Mouse (Mus musculus) layer of hippocampus, adult 8-10 months (tissue): Measurements from ENCODE around the gene Gxylt2. TPM values are rescaled to one million over a fixed set of nuclear protein-coding genes. Genes with fewer than 3 reads are reported as not detected.

Experiments
- DNase-seq, 2 experiments: peaks; one replicate each; pipeline ENCODE4 v3.0.0; 2022; ENCODE audit warnings: low spot score in 2 of 2
- total RNA-seq, 4 experiments: library from RNA; stranded (reverse); gene quantifications; 2 replicates each; pipeline ENCODE4 v1.2.4; 2022

Gene Gxylt2
- total RNA-seq, 4 experiments from 2014 or later = 1.9 to 2.5 (median 2.0) TPM

DNA sequence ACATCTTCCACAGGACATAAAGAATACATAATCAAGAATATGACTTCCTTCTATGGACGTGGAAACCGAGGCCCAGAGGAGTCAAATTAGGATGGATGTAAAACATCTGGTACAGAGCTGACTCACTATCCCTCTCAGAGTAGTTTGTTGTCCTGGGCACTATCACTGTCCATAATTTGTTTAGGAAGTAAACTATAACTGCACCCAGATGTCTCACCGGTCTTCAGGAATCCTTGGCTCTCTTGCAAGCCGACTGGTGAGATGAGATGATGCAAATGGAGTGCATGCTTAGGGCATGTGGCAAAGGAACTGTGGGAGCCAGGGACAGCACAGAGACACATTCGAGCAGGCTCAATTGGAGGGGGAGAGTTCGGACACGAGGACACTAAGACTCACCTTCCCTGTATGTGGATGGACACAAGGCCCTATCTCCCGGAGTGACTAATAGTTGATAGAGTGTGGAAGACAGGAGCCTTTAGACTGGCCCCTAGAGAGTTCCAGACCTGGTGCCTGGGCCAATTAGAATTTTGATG, 10.8 kb downstream of the Gxylt2 start:
- DNase-seq = no peak

DNA sequence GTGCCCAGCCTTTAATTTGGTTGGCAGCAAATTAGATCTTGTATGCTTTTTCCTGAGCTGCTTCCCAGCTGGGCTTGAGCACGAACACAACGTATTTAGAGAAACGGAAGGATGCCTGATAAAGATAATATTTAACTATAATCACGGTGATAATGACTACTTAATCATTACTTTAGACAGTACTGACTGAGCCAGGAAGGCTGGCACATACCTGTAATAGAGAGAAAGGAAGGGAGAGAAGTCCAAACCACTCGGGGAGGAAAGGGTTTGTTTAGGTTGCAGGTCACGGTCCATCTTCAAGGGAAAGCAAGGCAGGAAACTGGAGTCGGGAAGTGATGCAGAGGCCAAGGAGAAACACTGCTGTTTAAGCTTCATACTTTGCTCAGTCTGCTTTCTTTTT, 11.6 kb downstream of the Gxylt2 start:
- DNase-seq = no peak

DNA sequence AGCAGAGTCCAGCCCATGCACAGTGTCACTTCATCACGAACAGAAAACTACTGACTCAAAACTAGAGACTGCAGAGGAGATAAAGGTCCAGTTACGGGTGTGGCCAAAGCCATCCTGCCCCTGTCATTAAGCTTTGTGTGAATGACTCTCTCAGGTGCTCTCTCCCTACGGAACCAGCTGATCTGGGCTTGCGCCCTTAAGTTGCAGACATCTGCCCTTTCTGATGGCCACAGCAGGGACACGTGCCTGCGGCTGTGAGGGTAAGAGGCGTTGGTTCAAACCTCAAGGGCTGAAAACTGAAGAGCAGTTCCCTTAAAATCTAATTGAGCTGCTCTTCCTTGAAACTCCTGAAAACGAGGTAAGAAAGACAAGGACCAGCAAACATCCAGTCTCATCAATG, 12.3 kb downstream of the Gxylt2 start:
- DNase-seq = no peak

DNA sequence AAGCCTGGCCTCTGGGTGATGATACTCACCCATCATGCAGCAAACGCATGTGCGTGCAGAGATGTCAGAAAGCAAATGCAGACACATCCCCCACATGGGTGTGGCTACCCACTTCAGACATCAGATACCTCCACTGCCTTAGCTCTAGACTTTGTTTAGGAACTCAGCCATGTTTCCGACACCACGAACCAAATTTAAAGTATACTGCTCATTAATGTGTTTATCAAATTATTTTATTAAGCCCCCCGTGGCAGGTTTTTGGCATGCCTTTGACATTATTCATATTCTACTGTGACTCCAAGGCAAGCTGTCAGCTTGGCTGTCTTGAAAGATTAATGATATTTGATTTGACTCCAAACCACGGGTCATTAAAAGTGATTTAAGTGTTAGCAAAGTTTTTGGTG, 15.6 kb downstream of the Gxylt2 start:
- no peak for DNase-seq

DNA sequence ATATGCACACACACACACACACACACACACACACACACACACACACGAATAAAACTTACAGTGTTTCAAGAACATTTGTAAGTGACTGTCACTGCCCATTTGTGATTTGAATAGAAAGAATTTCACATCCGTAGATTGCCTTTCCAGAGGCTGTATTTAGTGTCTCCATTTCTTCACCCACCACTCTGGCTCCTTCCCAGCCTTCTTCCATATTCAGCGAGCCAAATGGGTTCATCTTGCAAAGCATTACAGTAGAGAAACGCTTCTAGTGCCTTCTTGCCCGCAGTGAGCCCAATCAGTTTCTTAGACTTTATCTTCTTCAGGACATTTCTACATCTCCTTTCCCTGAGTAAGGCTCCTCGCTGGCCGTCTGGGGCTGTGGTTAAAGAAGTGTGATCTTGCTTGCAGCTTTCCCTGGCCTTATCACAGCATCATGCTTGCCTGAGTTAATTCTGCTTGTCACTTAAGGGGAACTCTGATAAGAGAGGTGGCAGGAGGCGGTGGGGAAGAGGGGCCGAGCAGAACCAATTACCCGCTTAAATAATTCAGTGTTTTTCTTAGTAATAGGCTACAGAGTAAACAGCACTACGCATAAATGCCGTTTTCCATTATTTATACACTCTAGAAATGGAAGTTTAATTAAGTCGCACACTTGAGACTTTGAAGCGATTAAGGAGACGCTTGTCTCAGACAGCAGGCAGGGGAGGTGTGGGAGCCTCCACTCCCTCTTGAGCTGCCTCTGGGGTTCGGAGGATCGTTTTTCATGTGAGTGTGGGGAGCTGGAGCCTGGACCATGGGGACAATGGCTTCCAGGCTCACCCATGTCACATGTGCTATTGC, 16.6 kb downstream of the Gxylt2 start:
- DNase-seq = no peak

DNA sequence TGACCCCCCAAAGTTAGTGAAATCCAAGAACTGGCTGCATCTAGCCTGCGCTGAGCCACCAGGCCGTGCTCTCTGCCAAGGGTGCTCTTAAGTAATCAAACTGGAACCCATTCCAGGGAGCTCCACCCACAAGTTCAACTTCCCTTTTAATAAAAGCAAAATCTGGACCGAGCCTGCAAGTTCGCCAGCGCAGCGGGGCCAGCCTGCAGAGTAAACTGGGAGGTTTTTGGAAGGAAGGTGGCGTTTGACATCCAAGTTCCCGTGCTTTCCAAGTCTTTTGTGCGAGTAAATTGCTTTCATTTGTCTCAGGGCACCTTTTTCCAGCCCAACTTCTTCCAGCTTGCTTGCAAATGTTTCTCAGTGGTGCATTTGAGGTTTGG, 27.5 kb downstream of the Gxylt2 start:
- DNase-seq = peak; percentile 49 to 62

DNA sequence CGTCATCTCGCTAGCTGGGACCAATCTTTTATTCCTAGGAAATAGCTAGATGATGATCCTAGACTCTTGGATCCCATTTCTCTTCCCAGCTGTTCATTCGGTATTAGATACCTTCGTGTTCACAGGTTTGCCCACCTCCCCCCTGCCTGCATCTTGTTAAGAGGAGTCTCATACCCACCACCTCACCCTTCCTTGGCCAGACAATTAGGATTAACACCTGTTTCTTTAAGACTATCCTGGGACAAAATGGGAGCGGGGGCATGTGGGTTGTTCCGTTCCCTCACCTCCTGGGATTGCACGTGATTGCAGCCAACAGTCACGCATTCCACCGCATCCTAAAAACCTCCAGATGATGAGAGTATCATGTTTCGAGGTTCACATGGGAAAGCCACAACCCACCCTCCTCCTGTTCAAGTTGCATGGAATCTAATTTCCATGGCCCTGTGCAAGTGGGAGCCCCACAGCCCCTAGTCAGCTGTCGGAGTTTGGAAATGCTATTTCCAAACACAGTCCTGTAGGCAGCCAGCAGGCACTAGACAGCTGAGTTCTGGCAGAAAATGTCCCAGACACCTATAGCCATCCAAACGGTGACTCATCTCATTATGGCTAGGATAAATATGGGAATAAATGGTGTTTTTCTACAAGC, 28.0 kb downstream of the Gxylt2 start:
- peak; percentile 79 to 82 for DNase-seq

DNA sequence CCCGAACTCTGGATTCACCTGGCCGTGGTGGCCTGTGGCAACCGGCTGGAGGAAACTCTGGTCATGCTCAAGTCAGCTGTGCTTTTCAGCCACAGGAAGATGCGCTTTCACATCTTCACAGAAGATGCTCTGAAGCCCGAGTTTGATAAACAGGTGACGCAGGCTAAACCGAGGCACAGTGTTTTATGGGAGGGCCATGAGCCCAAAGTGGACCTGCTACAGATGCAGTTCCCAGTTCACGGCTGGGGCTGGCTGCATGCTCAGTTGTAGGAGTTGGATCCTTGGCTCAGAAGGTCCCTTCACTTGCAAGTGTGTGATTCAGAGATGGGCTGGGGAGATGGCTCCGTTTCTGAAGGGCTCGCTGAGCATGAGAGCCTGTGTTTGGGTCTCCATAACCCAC, 28.7 kb downstream of the Gxylt2 start:
- DNase-seq = no peak

DNA sequence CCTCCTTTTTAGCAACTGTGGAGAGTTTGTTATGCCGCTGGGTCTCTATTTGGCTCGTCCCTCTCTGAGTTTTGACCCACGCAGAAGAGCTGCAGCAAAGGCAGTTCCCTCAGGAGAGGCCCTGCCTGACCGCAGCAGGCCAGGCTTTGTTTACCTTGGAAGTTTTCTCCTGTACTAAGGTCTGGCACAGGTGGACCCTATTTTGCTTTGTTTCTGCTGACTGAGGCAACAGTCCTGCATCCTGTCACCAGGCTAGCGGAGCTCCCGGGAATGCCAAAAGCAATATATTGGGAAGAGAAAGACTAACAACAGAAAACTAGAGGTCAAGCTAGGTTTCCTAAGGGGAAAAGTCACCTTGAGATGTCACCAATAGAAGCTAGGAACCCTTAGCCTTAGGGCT, 29.8 kb downstream of the Gxylt2 start:
- no peak for DNase-seq

DNA sequence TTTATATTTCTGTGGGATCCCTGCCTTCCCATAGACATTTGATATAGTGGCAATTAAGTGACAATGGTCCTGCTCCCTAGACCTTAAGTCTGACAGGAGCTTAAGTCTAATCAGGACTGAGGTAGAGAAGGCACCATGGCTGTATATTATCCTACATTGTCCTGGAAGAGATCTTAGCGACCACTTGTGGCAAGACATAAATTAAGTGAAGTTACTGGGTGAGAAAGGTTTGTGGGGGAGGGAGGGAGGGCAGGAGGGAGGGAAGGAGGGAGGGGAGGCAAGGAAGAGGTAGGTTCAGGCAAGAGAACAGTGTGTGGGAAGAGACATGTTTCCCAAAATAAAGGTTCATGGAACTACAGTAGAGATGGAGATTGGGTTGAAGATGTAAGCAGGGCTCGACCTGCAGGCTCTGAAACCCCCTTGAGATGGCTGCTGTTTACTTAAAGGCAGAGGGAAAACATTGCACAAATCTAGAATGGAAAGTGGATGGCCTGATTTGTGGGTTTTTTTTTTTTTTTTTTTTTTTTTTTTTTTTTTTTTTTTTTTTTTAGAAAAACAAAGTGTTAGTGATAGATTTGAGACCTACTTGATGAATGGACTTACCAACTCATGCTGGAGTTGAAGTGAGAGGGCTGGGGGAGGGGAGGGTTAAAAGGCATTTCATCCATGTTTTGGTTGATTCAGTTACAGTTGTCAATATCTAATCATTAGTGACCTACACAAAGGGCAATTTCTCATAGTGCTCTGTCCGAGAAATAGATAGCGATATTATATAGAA, 54.1 kb downstream of the Gxylt2 start:
- no peak for DNase-seq

DNA sequence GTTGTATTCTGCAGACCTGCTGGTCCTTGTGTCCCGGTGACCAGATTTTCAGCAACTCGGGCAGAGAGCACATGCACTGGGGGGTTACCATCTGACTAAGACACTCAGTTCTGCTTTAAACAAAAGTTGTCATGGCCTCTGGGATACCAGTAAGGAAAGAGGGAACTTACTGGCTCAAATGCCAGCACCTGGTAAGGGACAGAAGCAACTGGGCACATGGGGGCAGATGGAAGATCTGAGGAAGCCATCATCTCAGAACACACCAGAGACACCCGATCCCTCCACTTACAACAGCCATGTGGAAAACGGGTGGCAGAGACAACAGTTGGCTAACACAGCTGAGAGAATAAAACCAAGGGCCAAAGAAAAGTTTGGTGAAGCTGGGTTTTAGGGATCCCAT, 63.2 kb downstream of the Gxylt2 start:
- no peak for DNase-seq

DNA sequence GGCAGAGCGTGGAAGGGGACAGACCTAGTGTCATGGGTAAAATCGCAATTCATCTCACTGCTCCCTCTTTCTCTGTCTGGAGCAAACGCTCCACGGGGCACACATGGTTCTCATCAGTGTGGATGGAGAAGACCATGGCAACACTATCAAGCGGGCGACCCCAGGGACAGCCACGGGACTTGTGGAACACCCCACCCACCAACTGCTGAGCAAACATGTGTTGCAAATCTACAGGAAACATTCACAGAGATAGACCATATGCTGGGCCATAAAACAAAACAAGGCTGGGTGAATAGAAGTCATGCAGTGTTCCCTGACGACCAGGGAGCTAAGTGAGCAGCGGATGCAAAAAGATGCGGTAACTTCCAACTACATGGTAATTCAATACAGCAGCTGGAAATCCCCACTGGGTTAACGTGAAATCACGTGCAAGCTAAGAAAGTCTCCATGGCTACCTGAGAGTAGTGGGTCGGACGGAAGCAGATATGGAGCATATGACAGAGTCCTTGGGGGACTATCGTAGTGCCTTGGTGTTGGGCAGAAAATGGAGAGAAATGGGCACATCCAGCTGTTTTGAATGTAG, 71.5 kb downstream of the Gxylt2 start:
- no peak for DNase-seq

DNA sequence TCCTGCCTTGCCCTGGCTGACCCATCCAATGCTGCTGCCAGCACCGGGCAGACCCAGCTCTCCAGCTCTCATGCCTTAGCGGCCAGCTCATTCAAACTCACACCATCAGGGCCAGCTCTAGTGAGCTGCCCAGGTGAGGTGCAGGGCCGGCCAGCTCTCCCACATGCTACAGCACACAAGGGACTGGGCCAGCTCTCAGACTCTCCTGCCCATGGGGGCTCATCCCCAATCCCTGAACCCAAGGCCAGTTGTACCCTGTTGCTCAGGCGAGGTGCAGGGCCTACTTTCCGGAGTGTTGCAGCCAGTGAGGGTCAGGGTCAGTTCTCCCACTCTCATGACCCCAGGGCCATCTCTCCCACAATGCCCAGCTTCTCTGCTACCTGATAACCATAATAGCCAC, 74.1 kb downstream of the Gxylt2 start:
- no peak for DNase-seq

DNA sequence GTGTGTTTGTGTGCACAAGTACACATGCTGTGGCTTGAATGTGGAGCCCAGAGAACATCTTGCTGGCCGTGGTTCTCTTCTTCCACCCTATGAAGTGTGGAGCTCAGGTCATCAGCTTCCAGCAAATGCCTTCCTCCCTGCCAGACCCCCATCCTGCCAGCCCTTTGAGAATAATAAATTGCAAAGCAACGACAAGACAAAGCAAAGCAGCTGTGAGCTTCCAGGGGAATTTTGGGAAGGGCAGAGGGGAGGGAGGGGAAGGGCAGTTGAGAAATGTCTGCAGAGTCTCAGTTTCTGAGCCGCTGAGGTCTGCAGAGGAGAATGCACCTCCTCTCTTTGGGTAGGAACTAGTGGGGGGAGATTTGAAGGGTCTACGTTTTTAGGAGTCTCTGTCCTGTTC, 75.9 kb downstream of the Gxylt2 start:
- no peak for DNase-seq

DNA sequence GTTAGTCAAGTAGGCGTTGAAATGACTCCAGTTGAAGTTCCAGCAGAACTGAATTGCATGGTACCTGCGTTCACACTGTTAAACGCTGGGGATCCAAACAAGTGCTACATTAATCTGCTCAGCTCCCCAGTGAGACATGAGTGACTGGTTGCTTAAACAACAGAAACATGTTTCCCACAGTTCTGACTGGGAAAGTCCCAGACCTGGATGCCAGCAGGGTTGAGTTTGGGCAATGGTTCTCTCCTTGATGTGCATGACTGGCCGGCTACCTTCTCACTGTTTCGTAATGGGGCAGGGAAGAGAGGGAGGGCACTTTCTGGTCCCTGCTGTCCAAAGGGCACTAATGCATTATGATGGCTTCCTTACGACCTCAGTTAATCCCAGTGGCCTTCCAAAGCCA, 77.1 kb downstream of the Gxylt2 start:
- no peak for DNase-seq

DNA sequence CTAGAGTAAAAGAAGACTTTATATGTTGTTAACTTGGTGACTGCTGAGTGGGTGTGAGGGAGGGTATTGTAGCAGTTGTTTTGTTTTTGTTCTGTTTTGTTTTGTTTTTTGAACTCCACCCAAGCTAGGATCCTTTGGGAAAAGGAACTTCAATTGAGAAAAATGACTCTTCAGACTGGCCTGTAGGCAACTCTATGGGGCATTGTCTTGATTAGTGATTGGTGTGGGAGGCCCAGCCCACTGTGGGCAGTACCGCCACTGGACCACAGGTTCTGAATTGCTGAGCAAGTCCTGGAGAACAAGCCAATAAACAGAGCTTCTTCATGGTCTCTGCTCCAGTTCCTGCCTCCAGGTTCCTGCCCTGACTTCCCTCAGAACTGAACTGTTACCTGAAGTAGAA, 83.2 kb downstream of the Gxylt2 start:
- no peak for DNase-seq

DNA sequence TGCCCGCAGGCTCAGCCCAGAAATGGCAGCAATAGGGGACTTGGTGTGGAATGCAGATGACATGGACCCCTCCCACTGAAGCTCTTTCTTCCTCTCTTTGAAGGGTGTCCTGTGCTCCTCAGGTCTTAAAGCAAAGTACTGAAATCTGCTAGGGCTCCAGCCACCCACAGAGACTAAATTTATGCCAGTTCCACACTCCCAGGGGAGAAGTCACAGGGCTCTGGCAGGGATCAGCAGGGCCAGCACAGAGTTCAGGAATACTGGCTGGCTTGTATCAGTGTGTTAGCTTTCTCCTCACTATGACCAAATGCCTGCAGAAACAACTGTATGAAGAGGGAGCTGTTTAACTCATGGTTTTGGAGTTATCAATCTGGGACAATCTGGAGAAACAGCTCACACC, 84.6 kb downstream of the Gxylt2 start:
- DNase-seq = no peak

DNA sequence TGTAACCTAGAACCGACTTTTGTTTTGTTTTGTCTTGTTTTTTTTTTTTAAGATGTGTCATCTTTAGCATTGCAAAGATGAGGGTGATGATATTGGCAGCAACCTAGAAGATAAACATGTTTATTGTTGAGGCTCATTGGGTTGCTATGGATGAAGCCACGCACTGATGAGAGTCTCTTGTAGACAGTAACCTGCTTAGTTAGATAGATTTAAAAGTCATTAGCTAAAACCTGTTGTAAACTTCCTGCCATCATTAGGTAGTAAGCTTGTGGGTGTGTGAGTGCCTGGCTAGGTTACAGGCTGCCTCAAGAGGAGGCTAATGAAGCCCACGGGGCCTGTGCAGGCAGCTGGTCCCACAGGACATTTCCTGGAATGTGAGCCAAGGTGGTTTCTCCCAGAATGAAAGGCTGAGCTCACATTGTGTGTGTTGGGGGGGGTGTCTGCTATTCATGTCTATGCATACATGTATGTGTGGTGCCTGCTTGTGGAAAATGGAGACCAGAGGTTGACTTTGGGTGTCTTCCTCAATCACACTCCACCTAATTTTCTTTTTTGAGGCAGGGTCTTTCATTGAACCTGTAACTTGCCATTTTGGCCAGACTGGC, 87.6 kb downstream of the Gxylt2 start:
- no peak for DNase-seq

DNA sequence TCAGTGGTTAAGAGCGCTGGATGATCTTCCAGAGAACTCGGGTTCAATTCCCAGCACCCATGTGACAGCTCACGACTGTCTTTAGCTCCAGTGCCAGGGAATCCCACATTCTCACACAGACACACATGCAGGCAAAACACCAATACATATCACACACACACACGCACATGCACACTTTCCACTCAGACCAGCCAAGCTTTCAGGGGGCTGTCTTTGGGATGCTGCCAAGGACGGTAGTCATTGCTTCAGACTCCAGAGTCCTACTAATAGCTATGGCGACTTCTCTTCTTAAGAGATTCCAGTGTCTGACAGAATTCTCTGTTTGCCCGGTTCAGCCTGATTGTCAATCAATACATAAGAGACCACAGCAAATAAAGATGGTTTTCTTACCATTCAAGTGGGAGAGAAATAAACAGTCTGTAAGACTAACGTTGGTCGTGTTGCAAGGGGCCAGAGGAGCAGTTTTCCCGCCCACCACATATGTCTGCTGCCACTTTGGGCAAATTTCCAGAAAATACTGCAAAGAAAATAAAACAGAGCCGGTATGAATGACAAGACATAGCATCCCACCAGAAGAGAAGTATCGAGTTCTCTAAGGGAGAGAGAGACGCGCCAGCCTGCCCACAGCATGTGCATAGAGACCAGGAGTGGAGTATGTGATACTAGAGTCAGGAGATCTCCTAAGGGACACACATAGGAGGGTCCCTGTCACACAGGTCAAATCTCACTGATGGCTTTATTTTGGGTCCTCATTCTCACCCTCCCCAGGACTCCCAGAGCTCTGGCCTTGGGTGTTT, 88.6 kb downstream of the Gxylt2 start:
- no peak for DNase-seq

DNA sequence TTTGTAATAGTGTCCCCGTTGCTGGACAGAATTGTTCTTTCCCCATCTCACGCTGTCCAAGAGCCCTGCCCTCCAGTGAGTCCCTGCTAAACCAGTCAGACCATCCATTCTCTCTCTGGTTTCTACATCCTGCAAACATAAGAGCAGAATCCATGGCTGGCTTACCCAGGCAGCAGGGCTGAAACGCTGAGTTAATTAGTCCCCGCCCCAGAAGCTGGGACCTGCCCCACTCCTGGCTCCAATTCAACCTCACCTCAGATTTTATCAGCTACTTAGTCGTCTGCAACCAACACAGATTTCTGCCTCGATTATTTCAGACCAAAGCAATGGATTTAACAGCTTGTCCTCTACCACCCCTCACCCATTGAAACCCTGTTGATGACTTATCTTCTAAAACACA, 91.3 kb downstream of the Gxylt2 start:
- DNase-seq = no peak

DNA sequence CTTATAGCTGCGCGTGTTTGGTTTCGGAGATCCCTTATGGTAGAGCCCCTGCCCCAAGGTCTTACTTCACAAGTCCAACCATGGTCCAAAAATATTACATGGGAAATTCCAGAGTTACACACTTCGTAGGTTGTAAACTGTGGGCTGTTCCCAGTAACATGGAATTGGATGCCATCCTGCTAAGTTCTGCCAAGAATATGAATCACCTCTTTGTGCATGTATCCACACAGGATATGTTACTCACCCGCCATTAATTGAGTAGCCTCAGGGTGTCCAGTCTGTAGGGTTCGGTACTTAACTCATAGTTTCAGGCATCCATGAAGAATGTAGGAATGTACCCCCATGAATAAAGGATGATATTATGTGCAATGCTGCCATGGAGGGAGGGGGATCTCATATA, 94.8 kb downstream of the Gxylt2 start:
- DNase-seq = no peak
